Mouse (Mus musculus) testis, adult 2 months (tissue): ENCODE data around the gene Zfp1.

Experiments
- CTCF ChIP-seq: fragments of 200-500 bp; IDR thresholded peaks from 2 replicates; pipeline ENCODE4 v1.5.1; 2012; ENCODE audit warnings: low read depth, mild to moderate bottlenecking, inconsistent platforms, low read length, moderate library complexity; ENCODE audit not compliant: control insufficient read depth, insufficient read depth, insufficient replicate concordance
- POLR2A ChIP-seq: fragments of 200-500 bp; IDR thresholded peaks from 2 replicates; pipeline ENCODE4 v1.6.1; 2012; ENCODE audit warnings: low read depth, mild to moderate bottlenecking, inconsistent platforms, low read length, moderate library complexity; ENCODE audit not compliant: control insufficient read depth

GRCm38 (mm10) chr8:111695441-111695840, 52.2 kb downstream of the Zfp1 start:
- TF ChIP-seq CTCF (no peak), POLR2A (no peak)
